Mouse (Mus musculus): ENCODE measurements around the gene Tmem150a. TPM values are rescaled to one million over a fixed set of nuclear protein-coding genes. Genes with fewer than 3 reads are reported as not detected.

Tmem150a gene
- polyA plus RNA-seq, 1 experiment from 2014 or later = 4.6 TPM

GRCm38 (mm10) chr6:72383142-72383820 lies 28.0 kb downstream of the Tmem150a start:
- Histone ChIP-seq H3K36me3 (ENCODE audit: control insufficient read depth, insufficient read depth, low read length) (no peaks in the 10 kb centered on the region), H3K27ac (ENCODE audit: low read depth, low read length) (no peak overlapping the region), H3K9ac (ENCODE audit: low read length) (no peak overlapping the region), H3K4me3 (ENCODE audit: low read depth, low read length) (no peak overlapping the region), H3K27me3 (ENCODE audit: control insufficient read depth, insufficient read depth, low read length) (peaks cover 16% of the 10 kb centered on the region), H3K4me2 (ENCODE audit: low read depth, low read length, severe bottlenecking) (no peak overlapping the region), H3K9me3 (ENCODE audit: control insufficient read depth, low read length) (no peaks in the 10 kb centered on the region), H3K4me1 (replicated peaks; ENCODE audit: control insufficient read depth, insufficient read depth, low read length) (0 out of 2 replicates have a peak, but pooled peaks cover 4% of the 10 kb centered on the region)
- DNase-seq (ENCODE audit: low spot score) (no peak), ATAC-seq (replicated peaks; ENCODE audit: low FRiP score) (no peak)
- 87% methylated on average over 6 of the region's 6 CpGs for WGBS

- 95% methylated on average over 7 of the region's 7 CpGs for WGBS
- H3K4me3 ChIP-seq (ENCODE audit: low read depth, low read length) = no peak overlapping the region
- H3K27ac ChIP-seq (ENCODE audit: low read depth, low read length) = no peak overlapping the region
- ATAC-seq (replicated peaks; ENCODE audit: low FRiP score) (no peak), DNase-seq (ENCODE audit: low spot score) (no peak)
- 0 out of 2 replicates have a peak, but pooled peaks cover 4% of the 10 kb centered on the region for H3K4me1 ChIP-seq (replicated peaks; ENCODE audit: control insufficient read depth, insufficient read depth, low read length)
- no peaks in the 10 kb centered on the region for H3K9me3 ChIP-seq (ENCODE audit: control insufficient read depth, low read length)
- H3K9ac ChIP-seq (ENCODE audit: low read length) = no peak overlapping the region
- peaks cover 16% of the 10 kb centered on the region for H3K27me3 ChIP-seq (ENCODE audit: control insufficient read depth, insufficient read depth, low read length)
- H3K36me3 ChIP-seq (ENCODE audit: control insufficient read depth, insufficient read depth, low read length) = no peaks in the 10 kb centered on the region
- no peak overlapping the region for H3K4me2 ChIP-seq (ENCODE audit: low read depth, low read length, severe bottlenecking)
Measured at GRCm38 (mm10) chr6:72383952-72384351, 28.7 kb downstream of the Tmem150a start.

GRCm38 (mm10) chr6:72385258-72385657 lies 30.0 kb downstream of the Tmem150a start:
- peaks cover 4% of the 10 kb centered on the region for H3K27me3 ChIP-seq (ENCODE audit: control insufficient read depth, insufficient read depth, low read length)
- no peak for ATAC-seq (replicated peaks; ENCODE audit: low FRiP score)
- H3K36me3 ChIP-seq (ENCODE audit: control insufficient read depth, insufficient read depth, low read length) = no peaks in the 10 kb centered on the region
- WGBS = 87% methylated on average over 4 of the region's 4 CpGs
- H3K4me2 ChIP-seq (ENCODE audit: low read depth, low read length, severe bottlenecking) = no peak overlapping the region
- H3K4me1 ChIP-seq (replicated peaks; ENCODE audit: control insufficient read depth, insufficient read depth, low read length) = peaks cover 7% of the 10 kb centered on the region
- H3K27ac ChIP-seq (ENCODE audit: low read depth, low read length) = no peak overlapping the region
- no peaks in the 10 kb centered on the region for H3K9me3 ChIP-seq (ENCODE audit: control insufficient read depth, low read length)
- H3K4me3 ChIP-seq (ENCODE audit: low read depth, low read length) = no peak overlapping the region
- DNase-seq (ENCODE audit: low spot score) = no peak
- no peak overlapping the region for H3K9ac ChIP-seq (ENCODE audit: low read length)

- no peak overlapping the region for H3K4me2 ChIP-seq (ENCODE audit: low read depth, low read length, severe bottlenecking)
- no peak overlapping the region for H3K9ac ChIP-seq (ENCODE audit: low read length)
- H3K9me3 ChIP-seq (ENCODE audit: control insufficient read depth, low read length) = no peaks in the 10 kb centered on the region
- no peaks in the 10 kb centered on the region for H3K27me3 ChIP-seq (ENCODE audit: control insufficient read depth, insufficient read depth, low read length)
- ATAC-seq (replicated peaks; ENCODE audit: low FRiP score) (no peak), DNase-seq (ENCODE audit: low spot score) (no peak)
- H3K27ac ChIP-seq (ENCODE audit: low read depth, low read length) = no peak overlapping the region
- H3K36me3 ChIP-seq (ENCODE audit: control insufficient read depth, insufficient read depth, low read length) = no peaks in the 10 kb centered on the region
- 92% methylated on average over 2 of the region's 2 CpGs for WGBS
- H3K4me1 ChIP-seq (replicated peaks; ENCODE audit: control insufficient read depth, insufficient read depth, low read length) = peaks cover 6% of the 10 kb centered on the region
- H3K4me3 ChIP-seq (ENCODE audit: low read depth, low read length) = no peak overlapping the region
Measured at GRCm38 (mm10) chr6:72386561-72386960, 31.3 kb downstream of the Tmem150a start.

GRCm38 (mm10) chr6:72387816-72388215 lies 32.6 kb downstream of the Tmem150a start:
- DNase-seq (ENCODE audit: low spot score) (no peak), ATAC-seq (replicated peaks; ENCODE audit: low FRiP score) (no peak)
- Histone ChIP-seq H3K9ac (ENCODE audit: low read length) (no peak overlapping the region), H3K36me3 (ENCODE audit: control insufficient read depth, insufficient read depth, low read length) (no peaks in the 10 kb centered on the region), H3K27ac (ENCODE audit: low read depth, low read length) (no peak overlapping the region), H3K4me3 (ENCODE audit: low read depth, low read length) (no peak overlapping the region), H3K9me3 (ENCODE audit: control insufficient read depth, low read length) (no peaks in the 10 kb centered on the region), H3K27me3 (ENCODE audit: control insufficient read depth, insufficient read depth, low read length) (no peaks in the 10 kb centered on the region), H3K4me2 (ENCODE audit: low read depth, low read length, severe bottlenecking) (no peak overlapping the region), H3K4me1 (replicated peaks; ENCODE audit: control insufficient read depth, insufficient read depth, low read length) (peaks cover 6% of the 10 kb centered on the region)
- 83% methylated on average over 3 of the region's 3 CpGs for WGBS

DNA sequence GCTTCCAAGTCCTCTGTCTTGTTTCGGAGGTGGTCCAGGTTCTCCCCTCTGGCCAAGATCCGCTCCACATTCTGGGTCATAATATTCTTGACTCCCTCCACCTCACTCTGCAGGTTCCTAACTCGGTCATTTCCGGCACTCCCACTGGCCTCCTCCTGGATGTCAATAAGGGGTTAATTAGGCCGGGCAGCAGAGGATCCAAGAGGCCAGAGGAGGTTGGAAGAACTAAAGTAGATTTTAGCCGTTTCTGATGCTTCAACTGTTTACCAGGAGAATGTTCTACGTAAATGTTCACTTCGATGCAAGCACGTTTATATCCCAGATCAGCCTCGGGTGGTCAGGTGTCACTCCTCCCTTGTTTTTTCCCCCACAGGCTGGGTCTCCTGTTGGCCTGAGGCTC lies 33.0 kb downstream of the Tmem150a start:
- 66% methylated on average over 10 of the region's 10 CpGs for WGBS
- no peak for DNase-seq (ENCODE audit: low spot score)
- Histone ChIP-seq H3K4me3 (ENCODE audit: low read depth, low read length) (no peak overlapping the region), H3K27ac (ENCODE audit: low read depth, low read length) (no peak overlapping the region), H3K9me3 (ENCODE audit: control insufficient read depth, low read length) (no peaks in the 10 kb centered on the region), H3K4me1 (replicated peaks; ENCODE audit: control insufficient read depth, insufficient read depth, low read length) (peaks cover 6% of the 10 kb centered on the region), H3K4me2 (ENCODE audit: low read depth, low read length, severe bottlenecking) (no peak overlapping the region), H3K27me3 (ENCODE audit: control insufficient read depth, insufficient read depth, low read length) (no peaks in the 10 kb centered on the region), H3K9ac (ENCODE audit: low read length) (no peak overlapping the region), H3K36me3 (ENCODE audit: control insufficient read depth, insufficient read depth, low read length) (no peaks in the 10 kb centered on the region)
- ATAC-seq (replicated peaks; ENCODE audit: low FRiP score) = no peak

- Histone ChIP-seq H3K4me3 (ENCODE audit: low read depth, low read length) (no peak overlapping the region), H3K9ac (ENCODE audit: low read length) (no peak overlapping the region), H3K27me3 (ENCODE audit: control insufficient read depth, insufficient read depth, low read length) (no peaks in the 10 kb centered on the region), H3K9me3 (ENCODE audit: control insufficient read depth, low read length) (no peaks in the 10 kb centered on the region), H3K4me2 (ENCODE audit: low read depth, low read length, severe bottlenecking) (no peak overlapping the region), H3K36me3 (ENCODE audit: control insufficient read depth, insufficient read depth, low read length) (no peaks in the 10 kb centered on the region), H3K27ac (ENCODE audit: low read depth, low read length) (no peak overlapping the region), H3K4me1 (replicated peaks; ENCODE audit: control insufficient read depth, insufficient read depth, low read length) (peaks cover 6% of the 10 kb centered on the region)
- DNase-seq (ENCODE audit: low spot score) = no peak
- ATAC-seq (replicated peaks; ENCODE audit: low FRiP score) = no peak
- WGBS = 89% methylated on average over 6 of the region's 6 CpGs
Measured at GRCm38 (mm10) chr6:72388791-72389329, 33.6 kb downstream of the Tmem150a start.

DNA sequence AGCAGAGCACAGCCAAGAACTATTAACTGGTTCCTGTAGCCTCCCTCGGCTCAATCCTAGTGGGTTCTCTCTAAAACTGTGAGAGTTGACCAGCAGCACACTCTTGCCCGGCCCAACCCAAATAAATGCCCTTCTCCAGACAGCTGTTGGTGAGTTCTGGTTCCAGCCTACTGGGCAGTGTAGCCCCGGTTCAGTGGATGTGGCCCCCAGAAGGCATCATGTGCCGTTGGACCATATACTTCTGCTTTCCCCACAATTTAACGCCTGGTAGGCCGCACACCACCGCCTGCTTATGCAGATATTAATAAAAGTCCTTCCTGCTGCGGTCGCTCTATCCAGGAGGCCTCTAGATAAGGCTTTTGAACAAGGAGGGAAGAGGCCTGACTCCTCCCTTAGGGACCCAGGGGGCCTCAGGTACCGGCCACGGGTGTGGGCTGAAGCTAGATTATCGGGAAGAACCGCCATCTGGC lies 34.3 kb downstream of the Tmem150a start:
- Histone ChIP-seq H3K4me3 (ENCODE audit: low read depth, low read length) (peak overlapping the region; percentile 37), H3K4me2 (ENCODE audit: low read depth, low read length, severe bottlenecking) (peak overlapping the region; percentile 64), H3K9ac (ENCODE audit: low read length) (peak overlapping the region; percentile 48), H3K27me3 (ENCODE audit: control insufficient read depth, insufficient read depth, low read length) (no peaks in the 10 kb centered on the region), H3K27ac (ENCODE audit: low read depth, low read length) (no peak overlapping the region), H3K4me1 (replicated peaks; ENCODE audit: control insufficient read depth, insufficient read depth, low read length) (peaks cover 6% of the 10 kb centered on the region), H3K36me3 (ENCODE audit: control insufficient read depth, insufficient read depth, low read length) (no peaks in the 10 kb centered on the region), H3K9me3 (ENCODE audit: control insufficient read depth, low read length) (no peaks in the 10 kb centered on the region)
- 30% methylated on average over 13 of the region's 13 CpGs for WGBS
- ATAC-seq (replicated peaks; ENCODE audit: low FRiP score) (0 out of 2 replicates have a peak, but pooled peaks have one; percentile 18), DNase-seq (ENCODE audit: low spot score) (no peak)

Data from forebrain, embryonic 11.5 days (tissue).